In the genomic region with DNA sequence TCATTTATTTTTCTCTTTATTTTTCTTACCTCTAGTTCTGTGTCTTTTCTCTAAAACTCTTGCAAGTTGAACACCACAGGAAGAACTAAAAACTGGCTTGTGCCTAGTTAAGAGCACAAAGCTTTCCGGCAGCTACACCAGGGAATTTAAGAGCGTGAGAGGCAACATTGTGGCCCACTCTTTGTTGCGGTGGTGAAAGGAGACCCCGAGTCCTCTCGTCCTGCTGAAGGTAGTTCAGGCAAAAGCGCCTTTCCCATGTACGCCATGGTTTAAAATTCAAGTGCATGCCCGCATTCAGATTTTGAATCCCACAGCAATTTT, we compare ENCODE assay signal across 14 mouse cellular contexts.
A peak's percentile ranks its signal among the peaks of the same experiment; 100 is the strongest.
DNase-seq lines count a peak whose midpoint lies in the region; ATAC-seq lines count a peak whose summit lies in the region.
"Had no signal": no experiment of that assay in that cellular context is flagged by ENCODE, and none has a peak within 500 bp of the region (broad histone marks: within the 10 kb centered on the region; RNA-seq: fewer than 3 reads in every experiment).

No protein-coding gene starts in this region.

- peak overlapping the region; percentile 66 for H3K27ac ChIP-seq in forebrain, embryonic 10.5 days
- H3K27ac ChIP-seq in forebrain, embryonic 13.5 days = peak overlapping the region; percentile 80
- peak overlapping the region; percentile 26 for H3K27ac ChIP-seq in hindbrain, embryonic 14.5 days
- peak overlapping the region; percentile 59; the same call in 1 of the 2 replicates for H3K27ac ChIP-seq in midbrain, embryonic 15.5 days
- H3K27ac ChIP-seq: gastrocnemius, adult 2 months; liver, embryonic 14.5 days had no signal

- WGBS in forebrain, embryonic 10.5 days = 72% methylated on average over 8 of the region's 8 CpGs
- 33% methylated on average over 8 of the region's 8 CpGs for WGBS in forebrain, embryonic 13.5 days
- whole genome bisulfite sequencing in hindbrain, embryonic 14.5 days = 25% methylated on average over 8 of the region's 8 CpGs
- WGBS in midbrain, embryonic 15.5 days = 22% methylated on average over 8 of the region's 8 CpGs

- peaks cover 25% of the 10 kb centered on the region for H3K4me1 ChIP-seq in forebrain, embryonic 10.5 days
- H3K4me1 ChIP-seq in forebrain, embryonic 13.5 days = peaks cover 25% of the 10 kb centered on the region
- H3K4me1 ChIP-seq in hindbrain, embryonic 14.5 days (replicated peaks; ENCODE audit: control insufficient read depth, insufficient read depth, low read length) = peaks cover 15% of the 10 kb centered on the region
- peaks cover 15% of the 10 kb centered on the region for H3K4me1 ChIP-seq in midbrain, embryonic 15.5 days

- DNase-seq in forebrain, embryonic 10.5 days (ENCODE audit: extremely low spot score, low spot score) = no peak
- DNase-seq in hindbrain, embryonic 14.5 days (ENCODE audit: low spot score) = peak; percentile 27
- DNase-seq in gastrocnemius, postnatal 10 days = no peak
- DNase-seq in lung, adult 18-20 months = no peak
- no peak for DNase-seq in liver
- DNase-seq: adrenal gland, postnatal 14 days; gastrocnemius, adult 2 months; kidney, postnatal 10 days had no signal

- H3K9ac ChIP-seq in forebrain, embryonic 13.5 days = no peak overlapping the region
- peak overlapping the region; percentile 29 for H3K9ac ChIP-seq in hindbrain, embryonic 14.5 days
- H3K9ac ChIP-seq in midbrain, embryonic 15.5 days = no peak overlapping the region
- H3K9ac ChIP-seq: liver, embryonic 14.5 days had no signal

- H3K36me3 ChIP-seq in forebrain, embryonic 10.5 days (replicated peaks) = no peaks in the 10 kb centered on the region
- H3K36me3 ChIP-seq in forebrain, embryonic 13.5 days (ENCODE audit: poor library complexity, severe bottlenecking) = no peaks in the 10 kb centered on the region
- H3K36me3 ChIP-seq in hindbrain, embryonic 14.5 days (replicated peaks; ENCODE audit: control insufficient read depth, insufficient read depth) = no peaks in the 10 kb centered on the region
- no peaks in the 10 kb centered on the region for H3K36me3 ChIP-seq in midbrain, embryonic 15.5 days (replicated peaks)

- peaks cover 7% of the 10 kb centered on the region; the same call in 1 of the 2 replicates for H3K9me3 ChIP-seq in forebrain, embryonic 10.5 days
- 0 out of 2 replicates have a peak, but pooled peaks cover 5% of the 10 kb centered on the region for H3K9me3 ChIP-seq in forebrain, embryonic 13.5 days (replicated peaks)
- H3K9me3 ChIP-seq in hindbrain, embryonic 14.5 days (ENCODE audit: control insufficient read depth, low read length) = 0 out of 2 replicates have a peak, but pooled peaks cover 4% of the 10 kb centered on the region
- H3K9me3 ChIP-seq in midbrain, embryonic 15.5 days = no peaks in the 10 kb centered on the region

- H3K4me2 ChIP-seq in forebrain, embryonic 13.5 days = peak overlapping the region; percentile 48
- H3K4me2 ChIP-seq in hindbrain, embryonic 14.5 days (replicated peaks) = peak overlapping the region; percentile 51
- peak overlapping the region; percentile 46 for H3K4me2 ChIP-seq in midbrain, embryonic 15.5 days

- H3K27me3 ChIP-seq in forebrain, embryonic 10.5 days (ENCODE audit: poor library complexity, severe bottlenecking) = no peaks in the 10 kb centered on the region
- no peaks in the 10 kb centered on the region for H3K27me3 ChIP-seq in forebrain, embryonic 13.5 days
- no peaks in the 10 kb centered on the region for H3K27me3 ChIP-seq in hindbrain, embryonic 14.5 days (ENCODE audit: control insufficient read depth, insufficient read depth, low read length)
- no peaks in the 10 kb centered on the region for H3K27me3 ChIP-seq in midbrain, embryonic 15.5 days (replicated peaks)

- peak; percentile 54 for ATAC-seq in forebrain, embryonic 13.5 days
- ATAC-seq in hindbrain, embryonic 14.5 days (ENCODE audit: low FRiP score) = 0 out of 2 replicates have a peak, but pooled peaks have one; percentile 22
- no peak; the same call in 1 of the 2 replicates for ATAC-seq in midbrain, embryonic 15.5 days (replicated peaks)
- no peak for ATAC-seq in megakaryocyte-erythroid progenitor cell, adult 5-6 weeks (replicated peaks; ENCODE audit: low FRiP score, low TSS enrichment, poor library complexity, severe bottlenecking)
- ATAC-seq: CD4-positive, CD25-positive, alpha-beta regulatory T cell, adult 4 months; intestine, embryonic 16.5 days had no signal

- no peak overlapping the region for H3K4me3 ChIP-seq in forebrain, embryonic 10.5 days
- no peak overlapping the region for H3K4me3 ChIP-seq in forebrain, embryonic 13.5 days
- H3K4me3 ChIP-seq in hindbrain, embryonic 14.5 days (replicated peaks; ENCODE audit: low read length) = no peak overlapping the region; the same call in 1 of the 2 replicates
- H3K4me3 ChIP-seq in midbrain, embryonic 15.5 days = peak overlapping the region; percentile 6; the same call in 1 of the 2 replicates
- H3K4me3 ChIP-seq: gastrocnemius, adult 2 months had no signal

Comparison
In these comparisons a context has a peak if more than half of its experiments do, and no peak if none do; other contexts are left out.
1. H3K27ac ChIP-seq: peak in every context shown above with its lines; median percentile 80 in forebrain, embryonic 13.5 days; 66 in forebrain, embryonic 10.5 days; 59 in midbrain, embryonic 15.5 days; 26 in hindbrain, embryonic 14.5 days.
2. ATAC-seq: peak in forebrain, embryonic 13.5 days (single experiment) and hindbrain, embryonic 14.5 days (single experiment); none in midbrain, embryonic 15.5 days (single experiment) and megakaryocyte-erythroid progenitor cell, adult 5-6 weeks (single experiment).
3. Peak in every context shown above with its lines, with median percentiles within 50 percentile points of each other: H3K4me2 ChIP-seq.